Mouse (Mus musculus) spleen, adult 2 months (tissue): ENCODE results near the gene Kcna1.

Experiments used
- CTCF ChIP-seq: fragments of 200-500 bp; IDR thresholded peaks from 2 replicates; pipeline ENCODE4 v1.5.1; 2011; ENCODE audit warnings: mild to moderate bottlenecking, inconsistent platforms; ENCODE audit not compliant: insufficient read depth, insufficient read length, insufficient replicate concordance; ENCODE audit errors: extremely low read depth
- POLR2A ChIP-seq: fragments of 200-500 bp; IDR thresholded peaks from 2 replicates; pipeline ENCODE4 v1.6.1; 2011; ENCODE audit warnings: low read depth, low read length, inconsistent platforms

GRCm38 (mm10) chr6:126601843-126602326, 44.3 kb downstream of the Kcna1 start:
- TF ChIP-seq CTCF (no peak), POLR2A (no peak)
